Mouse (Mus musculus): ENCODE data around the gene Id4. TPM values are rescaled to one million over a fixed set of nuclear protein-coding genes. Genes with fewer than 3 reads are reported as not detected.

The Id4 gene
- polyA plus RNA-seq (2015; fragmentation: Nextera tagmentation; extraction: Ambion mirVana), result 114 and 116 TPM in 2 replicates

- H3K27me3 ChIP-seq, result no peaks in the 10 kb centered on the region
- no peaks in the 10 kb centered on the region for H3K9me3 ChIP-seq
- peak within 1 kb of the TSS; percentile 74 for H3K4me2 ChIP-seq
- WGBS, result 0% methylated on average over 35 of the region's 52 CpGs
- peak within 1 kb of the TSS; percentile 98 for H3K27ac ChIP-seq (replicated peaks)
- ATAC-seq (ENCODE audit: low read depth), result peak; percentile 96
- H3K9ac ChIP-seq, result peak within 1 kb of the TSS; percentile 100
- H3K4me3 ChIP-seq, result peak within 1 kb of the TSS; percentile 80
- no peaks in the 10 kb centered on the region for H3K36me3 ChIP-seq
- peaks cover 23% of the 10 kb centered on the region for H3K4me1 ChIP-seq (replicated peaks)
These were observed at the start of gene Id4 for GRCm38 (mm10) chr13:48260690-48261278. Gene Id4 (plus strand): TSS chr13:48261228.

GRCm38 (mm10) chr13:48227136-48227535 lies 33.9 kb upstream of the Id4 start:
- ATAC-seq (ENCODE audit: low read depth), result no peak
- Histone ChIP-seq H3K36me3 (no peaks in the 10 kb centered on the region), H3K4me3 (peak overlapping the region; percentile 19; the same call in 1 of the 2 replicates), H3K4me1 (replicated peaks) (peaks cover 26% of the 10 kb centered on the region), H3K9ac (peak overlapping the region; percentile 53; the same call in 1 of the 2 replicates), H3K9me3 (no peaks in the 10 kb centered on the region), H3K27me3 (no peaks in the 10 kb centered on the region), H3K27ac (replicated peaks) (peak overlapping the region; percentile 74), H3K4me2 (peak overlapping the region; percentile 67)
- WGBS, result 30% methylated on average over 8 of the region's 8 CpGs

GRCm38 (mm10) chr13:48227712-48228111 lies 33.3 kb upstream of the Id4 start:
- Histone ChIP-seq H3K4me3 (peak overlapping the region; percentile 41), H3K9ac (peak overlapping the region; percentile 76), H3K27ac (replicated peaks) (peak overlapping the region; percentile 94), H3K4me1 (replicated peaks) (peaks cover 28% of the 10 kb centered on the region), H3K9me3 (no peaks in the 10 kb centered on the region), H3K27me3 (no peaks in the 10 kb centered on the region), H3K4me2 (peak overlapping the region; percentile 67), H3K36me3 (no peaks in the 10 kb centered on the region)
- peak; percentile 97 for ATAC-seq (ENCODE audit: low read depth)
- 2% methylated on average over 38 of the region's 38 CpGs for WGBS

GRCm38 (mm10) chr13:48228114-48228513 lies 32.9 kb upstream of the Id4 start:
- H3K4me1 ChIP-seq (replicated peaks), result peaks cover 32% of the 10 kb centered on the region
- ATAC-seq (ENCODE audit: low read depth), result peak; percentile 64
- H3K9ac ChIP-seq, result peak overlapping the region; percentile 76
- H3K4me3 ChIP-seq, result peak overlapping the region; percentile 41
- H3K27me3 ChIP-seq, result no peaks in the 10 kb centered on the region
- WGBS, result 10% methylated on average over 4 of the region's 4 CpGs
- H3K27ac ChIP-seq (replicated peaks), result peak overlapping the region; percentile 94
- no peaks in the 10 kb centered on the region for H3K9me3 ChIP-seq
- H3K4me2 ChIP-seq, result peak overlapping the region; percentile 67
- H3K36me3 ChIP-seq, result no peaks in the 10 kb centered on the region

- ATAC-seq (ENCODE audit: low read depth), result no peak
- Histone ChIP-seq H3K9me3 (no peaks in the 10 kb centered on the region), H3K27ac (replicated peaks) (peak overlapping the region; percentile 46), H3K4me3 (no peak overlapping the region), H3K36me3 (no peaks in the 10 kb centered on the region), H3K27me3 (no peaks in the 10 kb centered on the region), H3K4me2 (no peak overlapping the region), H3K9ac (no peak overlapping the region), H3K4me1 (replicated peaks) (peaks cover 32% of the 10 kb centered on the region)
- 41% methylated on average over 6 of the region's 6 CpGs for WGBS
These were observed 30.0 kb upstream of the Id4 start for GRCm38 (mm10) chr13:48230996-48231395.

- no peak for ATAC-seq (ENCODE audit: low read depth)
- no peaks in the 10 kb centered on the region for H3K9me3 ChIP-seq
- peaks cover 22% of the 10 kb centered on the region for H3K4me1 ChIP-seq (replicated peaks)
- H3K27ac ChIP-seq (replicated peaks), result peak overlapping the region; percentile 39
- no peaks in the 10 kb centered on the region for H3K36me3 ChIP-seq
- H3K4me3 ChIP-seq, result no peak overlapping the region
- H3K27me3 ChIP-seq, result no peaks in the 10 kb centered on the region
- H3K4me2 ChIP-seq, result no peak overlapping the region
- no peak overlapping the region for H3K9ac ChIP-seq
- 77% methylated on average over 4 of the region's 4 CpGs for WGBS
These were observed 24.6 kb upstream of the Id4 start for GRCm38 (mm10) chr13:48236436-48236835.

- peaks cover 19% of the 10 kb centered on the region for H3K4me1 ChIP-seq (replicated peaks)
- H3K36me3 ChIP-seq, result no peaks in the 10 kb centered on the region
- ATAC-seq (ENCODE audit: low read depth), result no peak
- peak overlapping the region; percentile 39; the same call in 1 of the 2 replicates for H3K27ac ChIP-seq (replicated peaks)
- no peak overlapping the region for H3K4me3 ChIP-seq
- 56% methylated on average over 7 of the region's 7 CpGs for WGBS
- H3K9me3 ChIP-seq, result no peaks in the 10 kb centered on the region
- H3K4me2 ChIP-seq, result no peak overlapping the region
- no peaks in the 10 kb centered on the region for H3K27me3 ChIP-seq
- no peak overlapping the region for H3K9ac ChIP-seq
These were observed 24.2 kb upstream of the Id4 start for GRCm38 (mm10) chr13:48236865-48237264.

DNA sequence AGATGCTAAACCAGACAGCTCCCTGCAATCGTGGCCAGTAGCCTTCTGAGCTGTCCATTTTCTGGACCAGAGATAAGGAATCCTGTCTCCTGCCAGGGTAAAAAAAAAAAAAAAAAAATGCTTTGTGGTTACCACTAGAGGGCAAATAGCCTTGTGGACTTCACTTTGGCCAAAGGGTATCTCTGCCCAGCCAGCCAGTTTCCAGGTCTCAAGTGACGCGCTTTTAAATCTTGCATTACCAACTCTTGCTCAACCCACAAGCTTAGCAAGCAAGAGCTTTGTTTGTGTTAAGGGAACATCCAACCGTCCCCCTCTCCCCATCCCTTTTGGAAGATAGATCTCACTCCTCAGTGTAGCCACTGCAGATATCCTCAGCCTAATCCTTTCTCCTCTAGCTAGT lies 23.5 kb upstream of the Id4 start:
- ATAC-seq (ENCODE audit: low read depth), result no peak

GRCm38 (mm10) chr13:48245235-48246012 lies 15.6 kb upstream of the Id4 start:
- H3K4me2 ChIP-seq, result no peak overlapping the region
- H3K9ac ChIP-seq, result no peak overlapping the region
- H3K4me1 ChIP-seq (replicated peaks), result no peaks in the 10 kb centered on the region
- 35% methylated on average over 5 of the region's 5 CpGs for WGBS
- no peak overlapping the region for H3K4me3 ChIP-seq
- H3K27me3 ChIP-seq, result no peaks in the 10 kb centered on the region
- no peak overlapping the region for H3K27ac ChIP-seq (replicated peaks)
- no peaks in the 10 kb centered on the region for H3K9me3 ChIP-seq
- no peak for ATAC-seq (ENCODE audit: low read depth)
- H3K36me3 ChIP-seq, result no peaks in the 10 kb centered on the region

More for the DNA sequence above, 23.5 kb upstream of the Id4 start:
- no peak overlapping the region for H3K4me3 ChIP-seq
- no peaks in the 10 kb centered on the region for H3K9me3 ChIP-seq
- no peak overlapping the region for H3K9ac ChIP-seq
- WGBS, result 20% methylated on average over 4 of the region's 4 CpGs
- H3K27ac ChIP-seq (replicated peaks), result peak overlapping the region; percentile 59; the same call in 1 of the 2 replicates
- no peak overlapping the region for H3K4me2 ChIP-seq
- peaks cover 19% of the 10 kb centered on the region for H3K4me1 ChIP-seq (replicated peaks)
- H3K36me3 ChIP-seq, result no peaks in the 10 kb centered on the region
- no peaks in the 10 kb centered on the region for H3K27me3 ChIP-seq

DNA sequence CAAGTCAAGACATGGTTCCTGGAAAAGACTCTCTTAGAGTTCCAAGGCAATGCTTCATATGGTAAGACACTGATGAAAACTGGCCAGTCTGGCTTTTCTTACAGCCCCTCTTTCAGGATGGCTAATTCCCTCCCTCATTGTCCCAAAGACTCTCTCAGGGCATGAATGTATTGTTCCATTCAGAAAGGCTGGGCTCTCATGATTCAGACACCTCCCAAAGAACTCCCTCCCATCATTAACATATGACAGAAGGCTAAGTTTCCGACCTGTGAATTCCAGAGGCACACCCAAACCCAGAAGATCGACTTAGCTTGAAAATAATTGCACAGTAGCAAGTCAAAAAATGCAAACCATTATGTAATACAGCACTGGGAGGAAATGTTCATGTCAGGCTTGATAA lies 8.5 kb upstream of the Id4 start:
- Histone ChIP-seq H3K4me3 (no peak overlapping the region), H3K9ac (no peak overlapping the region), H3K27ac (replicated peaks) (no peak overlapping the region), H3K4me2 (no peak overlapping the region), H3K9me3 (peaks cover 10% of the 10 kb centered on the region; the same call in 1 of the 2 replicates), H3K4me1 (replicated peaks) (no peaks in the 10 kb centered on the region), H3K36me3 (no peaks in the 10 kb centered on the region), H3K27me3 (no peaks in the 10 kb centered on the region)
- no peak for ATAC-seq (ENCODE audit: low read depth)
- 46% methylated on average over 2 of the region's 2 CpGs for WGBS

GRCm38 (mm10) chr13:48255026-48255425 lies 6.0 kb upstream of the Id4 start:
- H3K4me2 ChIP-seq, result no peak overlapping the region
- WGBS, result 88% methylated on average over 8 of the region's 8 CpGs
- peaks cover 10% of the 10 kb centered on the region; the same call in 1 of the 2 replicates for H3K9me3 ChIP-seq

More at GRCm38 (mm10) chr13:48255026-48255425, 6.0 kb upstream of the Id4 start:
- no peaks in the 10 kb centered on the region for H3K27me3 ChIP-seq
- H3K27ac ChIP-seq (replicated peaks), result no peak overlapping the region
- no peak overlapping the region for H3K9ac ChIP-seq
- H3K36me3 ChIP-seq, result no peaks in the 10 kb centered on the region
- H3K4me1 ChIP-seq (replicated peaks), result peaks cover 10% of the 10 kb centered on the region
- no peak overlapping the region for H3K4me3 ChIP-seq
- no peak for ATAC-seq (ENCODE audit: low read depth)

All from neural tube, embryonic 13.5 days (tissue).